Mouse (Mus musculus) kidney, adult 2 months (tissue): ENCODE measurements around the gene Wdr5b.

Experiments used
- CTCF ChIP-seq: fragments of 200-500 bp; conservative IDR thresholded peaks from 2 replicates; pipeline ENCODE4 v1.5.1; 2011; ENCODE audit warnings: low read depth, mild to moderate bottlenecking, control low read depth, low read length, moderate library complexity, mixed read lengths; ENCODE audit not compliant: insufficient read depth, insufficient read length
- POLR2A ChIP-seq: fragments of 200-500 bp; IDR thresholded peaks from one replicate; pipeline ENCODE4 v1.6.1; 2011; ENCODE audit warnings: low read depth, low read length, control low read depth

DNA sequence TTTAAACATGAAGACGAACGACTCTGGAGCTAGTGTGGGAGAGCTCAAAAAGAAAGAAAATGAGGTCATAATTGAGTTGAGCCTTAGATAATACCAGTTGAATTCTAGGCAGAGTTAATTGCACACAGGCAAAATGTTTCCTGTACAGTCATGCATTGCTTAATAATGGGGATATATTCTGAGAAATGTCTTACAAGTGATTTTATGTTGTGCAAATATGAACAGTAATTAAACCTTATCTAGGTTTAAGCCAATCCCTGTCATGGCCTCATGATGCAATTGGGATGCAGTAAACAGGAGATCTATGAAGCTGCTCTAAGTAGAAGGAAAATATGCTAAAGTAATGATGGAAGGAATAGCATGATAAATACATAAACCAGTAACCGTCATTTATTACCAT is 33.8 kb downstream of the Wdr5b start:
- TF ChIP-seq CTCF (no peak), POLR2A (no peak)
